In genomic region chr13:56597831-56598612, GRCm38 (mm10) we compare ENCODE assay signal across 8 mouse cellular contexts. TPM values are rescaled to one million over a fixed set of nuclear protein-coding genes. Genes with fewer than 3 reads are reported as not detected.
DNase-seq lines count a peak whose midpoint lies in the region; ATAC-seq lines count a peak whose summit lies in the region.

No protein-coding gene starts in this region.

- no peak overlapping the region for H3K4me3 ChIP-seq in embryonic facial prominence, embryonic 13.5 days
- H3K4me3 ChIP-seq in hindbrain, embryonic 16.5 days (ENCODE audit: low read length): no peak overlapping the region

- peaks cover 73% of the 10 kb centered on the region for H3K4me1 ChIP-seq in embryonic facial prominence, embryonic 13.5 days
- H3K4me1 ChIP-seq in hindbrain, embryonic 16.5 days (ENCODE audit: control insufficient read depth, insufficient read depth, low read depth, low read length): peaks cover 11% of the 10 kb centered on the region

- no peak overlapping the region for H3K9ac ChIP-seq in embryonic facial prominence, embryonic 13.5 days
- H3K9ac ChIP-seq in hindbrain, embryonic 16.5 days (ENCODE audit: low read depth, low read length): no peak overlapping the region

- DNase-seq in left cerebral cortex, postnatal 4 days: peak; percentile 71
- DNase-seq in left cerebral cortex, adult 18-20 months (ENCODE audit: low spot score in 2 of 2): no peak
- peak; percentile 70 for DNase-seq in lung, postnatal 14 days
- DNase-seq in embryo, embryonic 9.5 days (ENCODE audit: extremely low spot score): no peak
- no peak for DNase-seq in right cerebral cortex, postnatal 14 days

- no peak for ATAC-seq in embryonic facial prominence, embryonic 13.5 days (ENCODE audit: insufficient number of reproducible peaks, insufficient read depth, low FRiP score, low TSS enrichment, low read depth)
- peak; percentile 65 for ATAC-seq in hindbrain, embryonic 16.5 days
- no peak for ATAC-seq in erythroid progenitor cell, adult 5-6 weeks (replicated peaks; ENCODE audit: low FRiP score, poor library complexity, severe bottlenecking)

- 48% methylated on average over 12 of the region's 12 CpGs for WGBS in embryonic facial prominence, embryonic 13.5 days
- WGBS in hindbrain, embryonic 16.5 days: 30% methylated on average over 12 of the region's 12 CpGs

- H3K9me3 ChIP-seq in embryonic facial prominence, embryonic 13.5 days: no peaks in the 10 kb centered on the region
- no peaks in the 10 kb centered on the region for H3K9me3 ChIP-seq in hindbrain, embryonic 16.5 days (ENCODE audit: control insufficient read depth, low read length)

- H3K27ac ChIP-seq in embryonic facial prominence, embryonic 13.5 days: peak overlapping the region; percentile 41; the same call in 1 of the 2 replicates
- H3K27ac ChIP-seq in hindbrain, embryonic 16.5 days (ENCODE audit: low read depth, low read length): no peak overlapping the region

- H3K27me3 ChIP-seq in embryonic facial prominence, embryonic 13.5 days: no peaks in the 10 kb centered on the region
- H3K27me3 ChIP-seq in hindbrain, embryonic 16.5 days (replicated peaks; ENCODE audit: control insufficient read depth, insufficient read depth, low read length): no peaks in the 10 kb centered on the region

- intact Hi-C loops in left cerebral cortex, postnatal 4 days (cut with DNase I): no loop called here

- H3K36me3 ChIP-seq in embryonic facial prominence, embryonic 13.5 days: no peaks in the 10 kb centered on the region
- no peaks in the 10 kb centered on the region for H3K36me3 ChIP-seq in hindbrain, embryonic 16.5 days (ENCODE audit: control insufficient read depth, insufficient read depth, low read length)

- H3K4me2 ChIP-seq in embryonic facial prominence, embryonic 13.5 days: peak overlapping the region; percentile 14; the same call in 1 of the 2 replicates
- H3K4me2 ChIP-seq in hindbrain, embryonic 16.5 days (ENCODE audit: low read length): peak overlapping the region; percentile 28

RNA-seq across cellular contexts. Expression of gene Tgfbi, which starts 11.3 kb away (rescaled TPM):
- 1 to 10 TPM; 4.1 to 4.2 TPM for total RNA-seq in left cerebral cortex, postnatal 4 days (2021)
- total RNA-seq in left cerebral cortex, adult 18-20 months (2021): 1 to 10 TPM; 3.4 to 4.0 TPM
- polyA plus RNA-seq in embryonic facial prominence, embryonic 13.5 days (2015; fragmentation: Nextera tagmentation; extraction: Ambion mirVana): 68.8 TPM in 2 replicates
- polyA plus RNA-seq in hindbrain, embryonic 16.5 days (2015; fragmentation: Nextera tagmentation; extraction: Ambion mirVana): 6.3 and 7.9 TPM in 2 replicates
- total RNA-seq in erythroid progenitor cell, adult 5-6 weeks (2015; ENCODE audit: low replicate concordance): 10.1 and 20.5 TPM in 2 replicates
- 9.9 and 12.9 TPM in 2 replicates for total RNA-seq in erythroid progenitor cell, adult 5-6 weeks (2017; ENCODE audit: low replicate concordance)

RNA-seq across cellular contexts. Expression of gene Lect2, which starts 49.7 kb away (rescaled TPM):
- total RNA-seq in left cerebral cortex, postnatal 4 days (2021): not detected
- not detected for total RNA-seq in left cerebral cortex, adult 18-20 months (2021)
- 0.44 TPM in 1 of 2 replicates, not detected in the other for polyA plus RNA-seq in embryonic facial prominence, embryonic 13.5 days (2015; fragmentation: Nextera tagmentation; extraction: Ambion mirVana)
- polyA plus RNA-seq in hindbrain, embryonic 16.5 days (2015; fragmentation: Nextera tagmentation; extraction: Ambion mirVana): not detected in 2 replicates
- total RNA-seq in erythroid progenitor cell, adult 5-6 weeks (2015; ENCODE audit: low replicate concordance): not detected in 2 replicates
- total RNA-seq in erythroid progenitor cell, adult 5-6 weeks (2017; ENCODE audit: low replicate concordance): not detected in 2 replicates

Comparison
In these comparisons a context has a peak if more than half of its experiments do, and no peak if none do; other contexts are left out.
1. DNase-seq: peak in left cerebral cortex, postnatal 4 days (single experiment) and lung, postnatal 14 days (single experiment); none in left cerebral cortex, adult 18-20 months (0 of 2), embryo, embryonic 9.5 days (single experiment) and right cerebral cortex, postnatal 14 days (single experiment).